Mouse (Mus musculus): ENCODE data around the gene Olfr12. TPM values are rescaled to one million over a fixed set of nuclear protein-coding genes. Genes with fewer than 3 reads are reported as not detected.

The Olfr12 gene
- polyA plus RNA-seq, 1 experiment from 2014 or later: not detected

DNA sequence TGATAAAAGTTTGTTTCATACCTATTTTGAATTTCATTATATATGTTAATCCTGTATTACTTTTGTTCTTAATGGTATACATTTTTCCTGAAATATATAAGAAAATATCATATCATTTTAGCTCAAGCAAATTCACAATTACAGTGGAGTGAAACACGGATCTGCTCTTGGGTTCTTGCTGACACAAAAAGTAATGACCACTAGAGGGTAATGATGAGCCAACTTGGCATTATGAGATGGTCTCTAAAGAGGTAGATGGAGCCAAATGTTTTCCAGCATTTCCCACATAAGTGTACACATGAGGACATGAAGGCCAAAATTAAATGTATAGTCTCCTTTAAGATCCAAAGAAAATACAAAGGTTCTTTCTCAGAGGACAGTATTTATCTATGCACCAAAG, 3.1 kb upstream of the Olfr12 start:
- Histone ChIP-seq H3K9ac (ENCODE audit: low read length) (no peak overlapping the region), H3K27me3 (ENCODE audit: control insufficient read depth, insufficient read depth, low read length) (no peaks in the 10 kb centered on the region), H3K4me2 (ENCODE audit: low read depth, low read length, severe bottlenecking) (no peak overlapping the region), H3K4me1 (replicated peaks; ENCODE audit: control insufficient read depth, insufficient read depth, low read length) (no peaks in the 10 kb centered on the region), H3K27ac (ENCODE audit: low read depth, low read length) (no peak overlapping the region), H3K36me3 (ENCODE audit: control insufficient read depth, insufficient read depth, low read length) (no peaks in the 10 kb centered on the region), H3K9me3 (ENCODE audit: control insufficient read depth, low read length) (no peaks in the 10 kb centered on the region), H3K4me3 (ENCODE audit: low read depth, low read length) (no peak overlapping the region)
- ATAC-seq (replicated peaks; ENCODE audit: low FRiP score) (no peak), DNase-seq (ENCODE audit: low spot score) (no peak)
- WGBS: 18% methylated on average over 1 of the region's 1 CpGs

GRCm38 (mm10) chr1:92616046-92616445, 1.5 kb upstream of the Olfr12 start:
- DNase-seq (ENCODE audit: low spot score): no peak
- Histone ChIP-seq H3K27me3 (ENCODE audit: control insufficient read depth, insufficient read depth, low read length) (no peaks in the 10 kb centered on the region), H3K4me1 (replicated peaks; ENCODE audit: control insufficient read depth, insufficient read depth, low read length) (no peaks in the 10 kb centered on the region), H3K4me2 (ENCODE audit: low read depth, low read length, severe bottlenecking) (no peak overlapping the region), H3K9ac (ENCODE audit: low read length) (no peak overlapping the region), H3K36me3 (ENCODE audit: control insufficient read depth, insufficient read depth, low read length) (no peaks in the 10 kb centered on the region), H3K27ac (ENCODE audit: low read depth, low read length) (no peak overlapping the region), H3K9me3 (ENCODE audit: control insufficient read depth, low read length) (no peaks in the 10 kb centered on the region), H3K4me3 (ENCODE audit: low read depth, low read length) (no peak overlapping the region)
- WGBS: 87% methylated on average over 1 of the region's 1 CpGs
- no peak for ATAC-seq (replicated peaks; ENCODE audit: low FRiP score)

- H3K36me3 ChIP-seq (ENCODE audit: control insufficient read depth, insufficient read depth, low read length): no peaks in the 10 kb centered on the region
- H3K27me3 ChIP-seq (ENCODE audit: control insufficient read depth, insufficient read depth, low read length): no peaks in the 10 kb centered on the region
- no peak for ATAC-seq (replicated peaks; ENCODE audit: low FRiP score)
- H3K4me2 ChIP-seq (ENCODE audit: low read depth, low read length, severe bottlenecking): no peak overlapping the region
- no peak overlapping the region for H3K27ac ChIP-seq (ENCODE audit: low read depth, low read length)
- 78% methylated on average over 4 of the region's 4 CpGs for WGBS
- no peaks in the 10 kb centered on the region for H3K9me3 ChIP-seq (ENCODE audit: control insufficient read depth, low read length)
- H3K9ac ChIP-seq (ENCODE audit: low read length): no peak overlapping the region
- H3K4me1 ChIP-seq (replicated peaks; ENCODE audit: control insufficient read depth, insufficient read depth, low read length): no peaks in the 10 kb centered on the region
- H3K4me3 ChIP-seq (ENCODE audit: low read depth, low read length): no peak overlapping the region
- no peak for DNase-seq (ENCODE audit: low spot score)
Measured at GRCm38 (mm10) chr1:92618360-92618759, 772 bp downstream of the Olfr12 start.

- DNase-seq (ENCODE audit: low spot score) (no peak), ATAC-seq (replicated peaks; ENCODE audit: low FRiP score) (no peak)
- Histone ChIP-seq H3K9ac (ENCODE audit: low read length) (no peak overlapping the region), H3K9me3 (ENCODE audit: control insufficient read depth, low read length) (no peaks in the 10 kb centered on the region), H3K4me3 (ENCODE audit: low read depth, low read length) (no peak overlapping the region), H3K4me2 (ENCODE audit: low read depth, low read length, severe bottlenecking) (no peak overlapping the region), H3K36me3 (ENCODE audit: control insufficient read depth, insufficient read depth, low read length) (no peaks in the 10 kb centered on the region), H3K27ac (ENCODE audit: low read depth, low read length) (no peak overlapping the region), H3K27me3 (ENCODE audit: control insufficient read depth, insufficient read depth, low read length) (no peaks in the 10 kb centered on the region), H3K4me1 (replicated peaks; ENCODE audit: control insufficient read depth, insufficient read depth, low read length) (no peaks in the 10 kb centered on the region)
- 87% methylated on average over 4 of the region's 4 CpGs for WGBS
Measured at GRCm38 (mm10) chr1:92628227-92628626, 10.6 kb downstream of the Olfr12 start.

GRCm38 (mm10) chr1:92632196-92632595, 14.6 kb downstream of the Olfr12 start:
- WGBS: 64% methylated on average over 5 of the region's 5 CpGs
- Histone ChIP-seq H3K36me3 (ENCODE audit: control insufficient read depth, insufficient read depth, low read length) (peaks cover 4% of the 10 kb centered on the region; the same call in 1 of the 2 replicates), H3K4me2 (ENCODE audit: low read depth, low read length, severe bottlenecking) (no peak overlapping the region), H3K9me3 (ENCODE audit: control insufficient read depth, low read length) (no peaks in the 10 kb centered on the region), H3K4me3 (ENCODE audit: low read depth, low read length) (no peak overlapping the region), H3K4me1 (replicated peaks; ENCODE audit: control insufficient read depth, insufficient read depth, low read length) (0 out of 2 replicates have a peak, but pooled peaks cover 2% of the 10 kb centered on the region), H3K9ac (ENCODE audit: low read length) (no peak overlapping the region), H3K27ac (ENCODE audit: low read depth, low read length) (no peak overlapping the region), H3K27me3 (ENCODE audit: control insufficient read depth, insufficient read depth, low read length) (no peaks in the 10 kb centered on the region)
- ATAC-seq (replicated peaks; ENCODE audit: low FRiP score) (no peak), DNase-seq (ENCODE audit: low spot score) (peak; percentile 41)

DNA sequence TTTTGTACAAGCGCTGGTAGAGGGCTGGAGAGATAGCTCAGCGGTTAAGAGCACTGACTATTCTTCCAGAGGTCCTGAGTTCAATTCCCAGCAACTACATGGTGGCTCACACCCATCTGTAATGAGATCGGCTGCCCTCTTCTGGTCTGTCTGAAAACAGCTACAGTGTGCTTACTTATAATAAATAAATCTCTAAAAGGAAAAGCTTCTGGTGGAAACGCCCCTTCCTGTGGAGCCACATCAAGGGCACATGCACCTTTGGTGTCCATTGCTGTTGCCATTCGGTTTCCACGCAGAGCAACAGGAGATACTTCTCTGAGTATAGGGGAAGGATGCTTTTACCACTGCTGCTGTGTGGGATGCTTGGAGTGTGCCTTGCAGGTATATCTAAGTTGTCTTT, 15.4 kb downstream of the Olfr12 start:
- peaks cover 4% of the 10 kb centered on the region; the same call in 1 of the 2 replicates for H3K36me3 ChIP-seq (ENCODE audit: control insufficient read depth, insufficient read depth, low read length)
- no peak overlapping the region for H3K4me2 ChIP-seq (ENCODE audit: low read depth, low read length, severe bottlenecking)
- no peak overlapping the region for H3K27ac ChIP-seq (ENCODE audit: low read depth, low read length)
- 72% methylated on average over 6 of the region's 6 CpGs for WGBS
- DNase-seq (ENCODE audit: low spot score) (peak; percentile 42), ATAC-seq (replicated peaks; ENCODE audit: low FRiP score) (no peak)
- no peaks in the 10 kb centered on the region for H3K27me3 ChIP-seq (ENCODE audit: control insufficient read depth, insufficient read depth, low read length)
- H3K4me1 ChIP-seq (replicated peaks; ENCODE audit: control insufficient read depth, insufficient read depth, low read length): 0 out of 2 replicates have a peak, but pooled peaks cover 2% of the 10 kb centered on the region
- no peak overlapping the region for H3K4me3 ChIP-seq (ENCODE audit: low read depth, low read length)
- H3K9me3 ChIP-seq (ENCODE audit: control insufficient read depth, low read length): no peaks in the 10 kb centered on the region
- no peak overlapping the region for H3K9ac ChIP-seq (ENCODE audit: low read length)

DNA sequence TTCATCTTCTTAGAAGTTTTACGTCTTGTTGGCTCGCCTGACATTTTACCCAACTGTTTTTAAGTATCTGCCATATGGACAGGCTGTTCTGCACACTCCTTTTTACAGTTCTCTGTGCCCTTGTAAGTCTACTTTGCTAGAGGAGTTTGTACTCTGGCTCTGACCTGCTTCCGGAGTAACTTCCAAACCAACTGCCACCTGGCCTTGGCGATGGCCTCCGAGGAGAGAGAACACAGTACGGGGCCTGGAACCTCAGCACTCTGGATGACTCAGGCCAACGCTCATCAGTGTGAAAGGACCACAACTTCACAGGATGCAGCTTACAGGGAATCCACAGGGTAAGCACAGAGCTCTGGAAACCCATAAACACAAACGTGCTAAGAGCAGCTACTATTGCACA, 16.1 kb downstream of the Olfr12 start:
- no peak for ATAC-seq (replicated peaks; ENCODE audit: low FRiP score)
- Histone ChIP-seq H3K4me1 (replicated peaks; ENCODE audit: control insufficient read depth, insufficient read depth, low read length) (0 out of 2 replicates have a peak, but pooled peaks cover 2% of the 10 kb centered on the region), H3K36me3 (ENCODE audit: control insufficient read depth, insufficient read depth, low read length) (peaks cover 4% of the 10 kb centered on the region; the same call in 1 of the 2 replicates), H3K4me3 (ENCODE audit: low read depth, low read length) (no peak overlapping the region), H3K27me3 (ENCODE audit: control insufficient read depth, insufficient read depth, low read length) (no peaks in the 10 kb centered on the region), H3K27ac (ENCODE audit: low read depth, low read length) (no peak overlapping the region), H3K9me3 (ENCODE audit: control insufficient read depth, low read length) (no peaks in the 10 kb centered on the region), H3K9ac (ENCODE audit: low read length) (no peak overlapping the region), H3K4me2 (ENCODE audit: low read depth, low read length, severe bottlenecking) (no peak overlapping the region)
- DNase-seq (ENCODE audit: low spot score): no peak
- 87% methylated on average over 8 of the region's 8 CpGs for WGBS

DNA sequence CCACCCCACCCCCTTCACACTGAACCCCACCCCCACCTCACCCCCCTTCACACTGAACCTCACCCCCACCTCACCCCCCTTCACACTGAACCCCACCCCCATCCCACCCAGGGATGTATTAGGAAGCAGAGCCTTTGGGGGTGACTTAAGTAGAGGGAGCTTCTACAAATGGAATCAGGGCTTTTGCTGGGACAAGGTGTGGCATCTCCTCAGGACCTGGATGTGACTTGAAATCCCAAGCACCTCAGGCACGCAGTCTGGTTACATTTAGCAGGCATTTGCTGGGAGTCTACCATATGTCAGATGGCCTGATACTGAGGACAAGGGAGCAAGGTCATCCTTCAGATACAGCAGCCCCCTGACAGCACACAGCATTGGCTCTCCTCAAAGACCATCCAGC, 17.0 kb downstream of the Olfr12 start:
- no peaks in the 10 kb centered on the region for H3K27me3 ChIP-seq (ENCODE audit: control insufficient read depth, insufficient read depth, low read length)
- 81% methylated on average over 1 of the region's 1 CpGs for WGBS
- no peak overlapping the region for H3K27ac ChIP-seq (ENCODE audit: low read depth, low read length)
- H3K36me3 ChIP-seq (ENCODE audit: control insufficient read depth, insufficient read depth, low read length): peaks cover 4% of the 10 kb centered on the region; the same call in 1 of the 2 replicates
- H3K9ac ChIP-seq (ENCODE audit: low read length): no peak overlapping the region
- no peak overlapping the region for H3K4me2 ChIP-seq (ENCODE audit: low read depth, low read length, severe bottlenecking)
- H3K4me3 ChIP-seq (ENCODE audit: low read depth, low read length): no peak overlapping the region
- DNase-seq (ENCODE audit: low spot score) (peak; percentile 39), ATAC-seq (replicated peaks; ENCODE audit: low FRiP score) (no peak)
- H3K4me1 ChIP-seq (replicated peaks; ENCODE audit: control insufficient read depth, insufficient read depth, low read length): 0 out of 2 replicates have a peak, but pooled peaks cover 2% of the 10 kb centered on the region
- H3K9me3 ChIP-seq (ENCODE audit: control insufficient read depth, low read length): no peaks in the 10 kb centered on the region

GRCm38 (mm10) chr1:92634976-92635599, 17.5 kb downstream of the Olfr12 start:
- 80% methylated on average over 4 of the region's 4 CpGs for WGBS
- no peak for ATAC-seq (replicated peaks; ENCODE audit: low FRiP score)
- peaks cover 4% of the 10 kb centered on the region; the same call in 1 of the 2 replicates for H3K36me3 ChIP-seq (ENCODE audit: control insufficient read depth, insufficient read depth, low read length)
- H3K4me3 ChIP-seq (ENCODE audit: low read depth, low read length): no peak overlapping the region
- H3K4me1 ChIP-seq (replicated peaks; ENCODE audit: control insufficient read depth, insufficient read depth, low read length): 0 out of 2 replicates have a peak, but pooled peaks cover 2% of the 10 kb centered on the region
- no peak overlapping the region for H3K4me2 ChIP-seq (ENCODE audit: low read depth, low read length, severe bottlenecking)
- peak overlapping the region; percentile 12; the same call in 1 of the 2 replicates for H3K27ac ChIP-seq (ENCODE audit: low read depth, low read length)
- H3K9ac ChIP-seq (ENCODE audit: low read length): no peak overlapping the region
- DNase-seq (ENCODE audit: low spot score): peak; percentile 47
- H3K9me3 ChIP-seq (ENCODE audit: control insufficient read depth, low read length): no peaks in the 10 kb centered on the region
- no peaks in the 10 kb centered on the region for H3K27me3 ChIP-seq (ENCODE audit: control insufficient read depth, insufficient read depth, low read length)

Measured in forebrain, embryonic 11.5 days (tissue).